Mouse (Mus musculus) testis, adult 2 months (tissue): ENCODE data around the gene Hirip3.
A peak's percentile ranks its signal among the peaks of the same experiment; 100 is the strongest.

Source experiments
- CTCF ChIP-seq: fragments of 200-500 bp; IDR thresholded peaks from 2 replicates; pipeline ENCODE4 v1.5.1; 2012; ENCODE audit warnings: low read depth, mild to moderate bottlenecking, inconsistent platforms, low read length, moderate library complexity; ENCODE audit not compliant: control insufficient read depth, insufficient read depth, insufficient replicate concordance
- POLR2A ChIP-seq: fragments of 200-500 bp; IDR thresholded peaks from 2 replicates; pipeline ENCODE4 v1.6.1; 2012; ENCODE audit warnings: low read depth, mild to moderate bottlenecking, inconsistent platforms, low read length, moderate library complexity; ENCODE audit not compliant: control insufficient read depth

GRCm38 (mm10) chr7:126862147-126862784, 494 bp downstream of the Hirip3 start, which contains the start of gene Ino80e:
- TF ChIP-seq POLR2A = peak; percentile 12
- TF ChIP-seq CTCF = no peak
